Mouse (Mus musculus) embryonic facial prominence, embryonic 12.5 days (tissue): ENCODE data around the gene Zfp593. TPM values are rescaled to one million over a fixed set of nuclear protein-coding genes. Genes with fewer than 3 reads are reported as not detected.
"Not testable (repeated sequence)": the region's sequence is repeated elsewhere in the genome, so short reads cannot be mapped to it uniquely, and the experiment has no call there.

ENCODE experiments used
- ATAC-seq: fragments of 200-750 bp; cut with Nextera tagmentation; 2 replicates; pipeline ENCODE4 v1.8.0; 2017; ENCODE audit not compliant: insufficient number of reproducible peaks, insufficient read depth, low FRiP score, low TSS enrichment
- H3K27ac ChIP-seq: fragments of 300-500 bp; sonication (generic); 2 replicates; pipeline ENCODE4 v1.5.1; 2016; ENCODE audit warnings: mild to moderate bottlenecking
- H3K27me3 ChIP-seq: fragments of 300-500 bp; sonication (generic); 2 replicates; pipeline ENCODE4 v1.6.1; 2016; ENCODE audit warnings: mild to moderate bottlenecking, moderate library complexity
- H3K36me3 ChIP-seq: fragments of 300-500 bp; sonication (generic); 2 replicates; pipeline ENCODE4 v1.6.1; 2016; ENCODE audit warnings: mild to moderate bottlenecking
- H3K4me1 ChIP-seq: fragments of 300-500 bp; sonication (generic); 2 replicates; pipeline ENCODE4 v1.6.1; 2016
- H3K4me2 ChIP-seq: fragments of 300-500 bp; sonication (generic); replicated peaks from 2 replicates; pipeline ENCODE4 v1.6.1; 2016; ENCODE audit warnings: mild to moderate bottlenecking, moderate library complexity
- H3K4me3 ChIP-seq: fragments of 300-500 bp; sonication (generic); 2 replicates; pipeline ENCODE4 v1.5.1; 2016; ENCODE audit warnings: mild to moderate bottlenecking
- H3K9ac ChIP-seq: fragments of 300-500 bp; sonication (generic); 2 replicates; pipeline ENCODE4 v1.6.1; 2016; ENCODE audit warnings: mild to moderate bottlenecking, moderate library complexity
- H3K9me3 ChIP-seq: fragments of 300-500 bp; sonication (generic); 2 replicates; pipeline ENCODE4 v1.6.1; 2016; ENCODE audit warnings: mild to moderate bottlenecking, moderate library complexity
- WGBS: fragments of 180-500 bp; shearing (Covaris S2); methylation state at CpG from one replicate; pipeline ENCODE4 v1.1.7; 2016; 5-methylcytosine and 5-hydroxymethylcytosine counted together
- polyA plus RNA-seq: library from polyadenylated mRNA; unstranded; fragments of >200 nt; fragmentation: Nextera tagmentation; extraction: Ambion mirVana; gene quantifications from 2 replicates; pipeline ENCODE4 v1.2.1, GENCODE M21; 2016

Gene Zfp593
- polyA plus RNA-seq, 1 experiment from 2014 or later = 19.5 TPM

GRCm38 (mm10) chr4:134273417-134274345, 28.3 kb upstream of the Zfp593 start:
- Histone ChIP-seq H3K36me3 (peaks cover 20% of the 10 kb centered on the region), H3K4me1 (0 out of 2 replicates have a peak, but pooled peaks cover 3% of the 10 kb centered on the region), H3K27me3 (no peaks in the 10 kb centered on the region), H3K4me3 (peak overlapping the region; percentile 9), H3K9me3 (no peaks in the 10 kb centered on the region), H3K9ac (no peak overlapping the region), H3K4me2 (peak overlapping the region; percentile 38), H3K27ac (no peak overlapping the region)
- WGBS = 5% methylated on average over 14 of the region's 14 CpGs
- no peak for ATAC-seq

- no peaks in the 10 kb centered on the region for H3K27me3 ChIP-seq
- H3K36me3 ChIP-seq = peaks cover 14% of the 10 kb centered on the region
- H3K9ac ChIP-seq = no peak overlapping the region
- H3K4me1 ChIP-seq = 0 out of 2 replicates have a peak, but pooled peaks cover 3% of the 10 kb centered on the region
- no peak overlapping the region for H3K27ac ChIP-seq
- ATAC-seq = no peak
- H3K4me2 ChIP-seq = peak overlapping the region; percentile 38
- peak overlapping the region; percentile 9 for H3K4me3 ChIP-seq
- WGBS = 30% methylated on average over 13 of the region's 13 CpGs
- H3K9me3 ChIP-seq = no peaks in the 10 kb centered on the region
Measured at GRCm38 (mm10) chr4:134272731-134273416, 27.5 kb upstream of the Zfp593 start.

- no peaks in the 10 kb centered on the region for H3K9me3 ChIP-seq
- no peak overlapping the region for H3K4me2 ChIP-seq
- no peaks in the 10 kb centered on the region for H3K27me3 ChIP-seq
- H3K4me3 ChIP-seq = no peak overlapping the region
- WGBS = 83% methylated on average over 7 of the region's 7 CpGs
- H3K4me1 ChIP-seq = 0 out of 2 replicates have a peak, but pooled peaks cover 3% of the 10 kb centered on the region
- peaks cover 5% of the 10 kb centered on the region for H3K36me3 ChIP-seq
- H3K27ac ChIP-seq = no peak overlapping the region
- H3K9ac ChIP-seq = no peak overlapping the region
- ATAC-seq = no peak
Measured at GRCm38 (mm10) chr4:134271979-134272378, 26.6 kb upstream of the Zfp593 start.

- ATAC-seq, H3K36me3 ChIP-seq, H3K27ac ChIP-seq, H3K4me1 ChIP-seq, H3K27me3 ChIP-seq, H3K4me2 ChIP-seq, H3K4me3 ChIP-seq, H3K9me3 ChIP-seq, H3K9ac ChIP-seq: not testable (repeated sequence)
Measured at GRCm38 (mm10) chr4:134269622-134270021, 24.2 kb upstream of the Zfp593 start.

DNA sequence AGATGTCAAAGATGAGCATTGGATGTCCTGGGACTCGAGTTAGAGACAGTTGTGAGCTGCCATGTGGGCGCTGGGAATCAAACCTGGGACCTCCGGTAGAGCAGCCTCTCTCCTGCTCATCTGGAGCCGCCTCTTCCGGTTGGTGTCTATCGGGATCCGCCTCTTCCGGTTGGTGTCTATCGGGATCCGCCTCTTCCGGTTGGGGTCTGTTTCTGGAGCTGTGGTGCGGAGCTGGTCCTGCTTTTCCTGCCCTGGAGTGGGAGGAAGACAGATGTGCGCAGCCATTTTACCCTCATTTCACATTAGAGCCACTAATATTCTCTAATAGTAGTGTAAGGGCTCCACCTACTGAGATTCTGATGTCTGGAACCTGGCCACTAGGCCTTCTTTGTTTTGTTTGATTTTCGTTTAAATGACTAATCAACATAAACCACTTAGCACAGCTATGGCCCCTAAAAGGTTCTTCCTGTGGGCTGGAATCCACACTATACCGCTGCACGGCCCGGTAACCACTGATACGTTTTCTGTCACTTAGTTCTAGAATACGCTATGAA, 22.8 kb upstream of the Zfp593 start:
- H3K36me3 ChIP-seq = no peaks in the 10 kb centered on the region
- no peak for ATAC-seq
- H3K9ac ChIP-seq = no peak overlapping the region
- no peak overlapping the region for H3K4me3 ChIP-seq
- H3K27ac ChIP-seq = no peak overlapping the region
- H3K9me3 ChIP-seq = no peaks in the 10 kb centered on the region
- H3K27me3 ChIP-seq = no peaks in the 10 kb centered on the region
- WGBS = 86% methylated on average over 19 of the region's 19 CpGs
- no peak overlapping the region for H3K4me2 ChIP-seq
- 0 out of 2 replicates have a peak, but pooled peaks cover 3% of the 10 kb centered on the region for H3K4me1 ChIP-seq

GRCm38 (mm10) chr4:134265860-134266585, 20.6 kb upstream of the Zfp593 start:
- no peak overlapping the region for H3K9ac ChIP-seq
- no peaks in the 10 kb centered on the region for H3K9me3 ChIP-seq
- no peaks in the 10 kb centered on the region for H3K4me1 ChIP-seq
- no peak for ATAC-seq
- H3K27me3 ChIP-seq = no peaks in the 10 kb centered on the region
- no peak overlapping the region for H3K4me3 ChIP-seq
- H3K36me3 ChIP-seq = no peaks in the 10 kb centered on the region
- H3K4me2 ChIP-seq = no peak overlapping the region
- 52% methylated on average over 9 of the region's 9 CpGs for WGBS
- H3K27ac ChIP-seq = no peak overlapping the region

DNA sequence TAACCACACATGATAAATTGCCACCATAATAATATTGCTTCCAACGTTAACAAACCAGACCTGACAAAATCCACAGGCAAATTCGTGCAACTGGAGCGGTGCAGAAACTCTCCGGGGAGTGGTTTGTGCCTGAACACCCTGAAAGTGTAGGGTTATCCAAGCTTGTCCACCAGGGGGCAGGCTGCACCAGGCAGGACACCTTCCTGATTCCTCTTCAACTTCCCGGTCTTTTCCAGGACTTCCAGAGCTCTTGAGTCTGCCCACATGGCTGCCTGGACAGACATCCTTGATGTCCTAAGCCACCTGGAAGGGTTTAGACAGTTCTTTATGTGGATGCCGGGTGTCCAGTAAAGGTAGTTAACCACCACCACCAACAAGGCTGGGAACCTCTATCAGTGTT, 17.8 kb upstream of the Zfp593 start:
- Histone ChIP-seq H3K27ac (no peak overlapping the region), H3K36me3 (no peaks in the 10 kb centered on the region), H3K27me3 (no peaks in the 10 kb centered on the region), H3K9ac (no peak overlapping the region), H3K4me3 (no peak overlapping the region), H3K9me3 (no peaks in the 10 kb centered on the region), H3K4me2 (no peak overlapping the region), H3K4me1 (no peaks in the 10 kb centered on the region; the same call in 1 of the 2 replicates)
- no peak for ATAC-seq
- 29% methylated on average over 6 of the region's 6 CpGs for WGBS

- no peak overlapping the region for H3K9ac ChIP-seq
- 0 out of 2 replicates have a peak overlapping the region, but pooled peaks have one; percentile 23 for H3K27ac ChIP-seq
- peaks cover 20% of the 10 kb centered on the region for H3K27me3 ChIP-seq
- ATAC-seq = no peak
- H3K4me1 ChIP-seq = peaks cover 31% of the 10 kb centered on the region
- H3K4me3 ChIP-seq = no peak overlapping the region
- H3K4me2 ChIP-seq = no peak overlapping the region
- WGBS = 57% methylated on average over 11 of the region's 11 CpGs
- H3K9me3 ChIP-seq = no peaks in the 10 kb centered on the region
- H3K36me3 ChIP-seq = no peaks in the 10 kb centered on the region
Measured at GRCm38 (mm10) chr4:134258354-134258753, 13.0 kb upstream of the Zfp593 start.

GRCm38 (mm10) chr4:134257198-134258009, 12.0 kb upstream of the Zfp593 start:
- no peak overlapping the region for H3K4me3 ChIP-seq
- H3K9me3 ChIP-seq = no peaks in the 10 kb centered on the region
- ATAC-seq = no peak
- H3K4me1 ChIP-seq = peaks cover 37% of the 10 kb centered on the region
- no peaks in the 10 kb centered on the region for H3K36me3 ChIP-seq
- 0 out of 2 replicates have a peak overlapping the region, but pooled peaks have one; percentile 5 for H3K4me2 ChIP-seq
- peaks cover 29% of the 10 kb centered on the region for H3K27me3 ChIP-seq
- no peak overlapping the region for H3K9ac ChIP-seq
- 0 out of 2 replicates have a peak overlapping the region, but pooled peaks have one; percentile 23 for H3K27ac ChIP-seq
- WGBS = 12% methylated on average over 11 of the region's 11 CpGs

DNA sequence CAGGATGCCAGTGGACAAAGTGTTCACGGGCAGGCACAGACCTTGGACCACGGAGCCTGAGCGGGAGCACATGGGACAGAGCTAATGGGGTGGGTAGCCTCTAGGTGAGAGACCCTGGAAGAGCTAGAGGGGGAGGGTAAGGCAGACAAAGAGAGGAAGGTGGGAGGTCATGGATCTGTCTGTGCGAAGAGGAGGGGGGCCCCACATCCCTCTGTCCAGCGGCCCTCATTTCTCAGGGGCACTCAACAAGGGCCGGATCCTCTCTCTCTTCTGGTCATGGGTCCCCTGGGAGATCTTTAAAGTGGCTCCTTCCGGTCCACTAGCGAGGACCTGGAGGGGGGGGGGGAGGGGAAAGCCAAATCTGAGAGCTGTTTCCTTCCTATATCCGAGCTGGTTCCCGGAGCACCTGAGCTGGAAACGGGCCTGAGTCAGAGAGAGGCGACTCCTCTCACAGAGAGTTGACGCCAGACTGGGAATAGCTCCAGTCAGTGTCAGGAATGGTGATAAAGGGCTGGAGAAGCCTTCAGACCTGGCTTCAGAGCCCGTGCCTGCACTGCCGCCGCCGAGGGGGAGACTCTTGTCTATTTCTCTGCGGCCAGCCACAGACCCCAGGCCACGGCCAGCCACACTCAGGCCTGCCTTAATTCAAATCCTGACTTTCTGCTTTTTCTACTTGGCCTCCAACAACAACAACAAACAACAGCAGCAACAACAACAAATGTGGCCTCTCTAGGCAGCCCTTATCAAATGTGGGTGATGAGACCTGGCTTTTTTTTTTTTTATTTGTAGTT, 11.2 kb upstream of the Zfp593 start:
- WGBS = 9% methylated on average over 19 of the region's 19 CpGs
- no peak overlapping the region for H3K9ac ChIP-seq
- no peak overlapping the region for H3K4me3 ChIP-seq
- H3K9me3 ChIP-seq = no peaks in the 10 kb centered on the region
- H3K4me2 ChIP-seq = 0 out of 2 replicates have a peak overlapping the region, but pooled peaks have one; percentile 9
- no peak for ATAC-seq
- H3K4me1 ChIP-seq = peaks cover 45% of the 10 kb centered on the region
- H3K36me3 ChIP-seq = no peaks in the 10 kb centered on the region
- peaks cover 37% of the 10 kb centered on the region for H3K27me3 ChIP-seq
- no peak overlapping the region for H3K27ac ChIP-seq
